Mouse (Mus musculus) small intestine, adult 2 months (tissue): ENCODE data around the gene Cpm.

Experiments
- CTCF ChIP-seq: fragments of 200-500 bp; IDR thresholded peaks from 2 replicates; pipeline ENCODE4 v1.5.1; 2012; ENCODE audit warnings: low read depth, mild to moderate bottlenecking, control low read depth, inconsistent platforms, low read length, moderate library complexity, mixed read lengths; ENCODE audit not compliant: insufficient replicate concordance, insufficient read length; ENCODE audit errors: extremely low read depth
- POLR2A ChIP-seq: fragments of 200-500 bp; IDR thresholded peaks from 2 replicates; pipeline ENCODE4 v1.6.1; 2012; ENCODE audit warnings: low read depth, mild to moderate bottlenecking, control low read depth, inconsistent platforms, low read length, moderate library complexity

GRCm38 (mm10) chr10:117617568-117618345 is 11.5 kb upstream of the Cpm start:
- TF ChIP-seq POLR2A (no peak), CTCF (no peak)
